Mouse (Mus musculus) heart, embryonic 11.5 days (tissue): Measurements from ENCODE around the gene Glipr1l2. TPM values are rescaled to one million over a fixed set of nuclear protein-coding genes. Genes with fewer than 3 reads are reported as not detected.
"Not testable (repeated sequence)": the region's sequence is repeated elsewhere in the genome, so short reads cannot be mapped to it uniquely, and the experiment has no call there.

ENCODE experiments used
- ATAC-seq: fragments of 200-750 bp; cut with Nextera tagmentation; replicated peaks from 2 replicates; pipeline ENCODE4 v1.8.0; 2017; ENCODE audit warnings: moderate library complexity; ENCODE audit not compliant: insufficient number of reproducible peaks, low FRiP score, low TSS enrichment
- H3K27ac ChIP-seq: fragments of 300-500 bp; sonication (generic); 2 replicates; pipeline ENCODE4 v1.5.1; 2014; ENCODE audit warnings: mild to moderate bottlenecking, low read depth, low read length
- H3K27me3 ChIP-seq: fragments of 300-500 bp; sonication (generic); 2 replicates; pipeline ENCODE4 v1.6.1; 2014; ENCODE audit warnings: mild to moderate bottlenecking, low read length, mixed read lengths; ENCODE audit not compliant: control insufficient read depth, insufficient read depth
- H3K36me3 ChIP-seq: fragments of 300-500 bp; sonication (generic); 2 replicates; pipeline ENCODE4 v1.6.1; 2014; ENCODE audit warnings: mild to moderate bottlenecking, low read length, moderate library complexity, mixed read lengths; ENCODE audit not compliant: control insufficient read depth, insufficient read depth
- H3K4me1 ChIP-seq: fragments of 300-500 bp; sonication (generic); 2 replicates; pipeline ENCODE4 v1.6.1; 2014; ENCODE audit warnings: low read length; ENCODE audit not compliant: control insufficient read depth, insufficient read depth
- H3K4me2 ChIP-seq: fragments of 300-500 bp; sonication (generic); 2 replicates; pipeline ENCODE4 v1.6.1; 2014; ENCODE audit warnings: mild to moderate bottlenecking, moderate library complexity
- H3K4me3 ChIP-seq: fragments of 300-500 bp; sonication (generic); 2 replicates; pipeline ENCODE4 v1.5.1; 2014; ENCODE audit warnings: low read depth, low read length
- H3K9ac ChIP-seq: fragments of 300-500 bp; sonication (generic); 2 replicates; pipeline ENCODE4 v1.6.1; 2014; ENCODE audit warnings: mild to moderate bottlenecking, low read depth, low read length, moderate library complexity
- H3K9me3 ChIP-seq: fragments of 300-500 bp; sonication (generic); replicated peaks from 2 replicates; pipeline ENCODE4 v1.6.1; 2016; ENCODE audit warnings: low read length; ENCODE audit not compliant: control insufficient read depth
- WGBS: fragments of 180-500 bp; shearing (Covaris S2); extraction: QIAGEN DNeasy Blood & Tissue Kit; methylation state at CpG from one replicate; pipeline ENCODE4 v1.1.7; 2014; ENCODE audit not compliant: insufficient replicate concordance; 5-methylcytosine and 5-hydroxymethylcytosine counted together
- polyA plus RNA-seq: library from polyadenylated mRNA; unstranded; fragments of >200 nt; fragmentation: Nextera tagmentation; extraction: Ambion mirVana; gene quantifications from 2 replicates; pipeline ENCODE4 v1.2.1, GENCODE M21; 2014

Glipr1l2 gene
- polyA plus RNA-seq, result not detected in 2 replicates

DNA sequence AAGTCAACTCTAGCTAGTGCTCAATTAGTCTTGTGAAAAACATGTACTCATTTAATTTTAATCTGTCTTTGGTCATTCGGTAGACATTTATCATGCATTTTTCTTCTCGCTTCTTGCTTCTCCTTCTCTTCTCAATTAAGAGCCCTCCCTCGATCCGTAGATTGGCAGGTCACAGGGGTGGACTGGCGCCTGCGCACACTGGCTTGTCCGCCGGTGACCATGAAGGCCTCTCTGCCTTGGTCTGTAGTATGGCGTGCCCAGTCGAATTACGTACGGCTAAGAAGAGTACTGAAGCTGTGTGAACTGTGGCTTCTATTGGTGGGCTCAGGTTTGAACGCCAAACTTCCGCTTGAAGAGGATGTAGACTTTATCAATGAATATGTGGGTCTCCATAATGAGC, at the start of gene Glipr1l2:
TSS of gene Glipr1l2 (plus strand) at position 198 of the 400 bp plus-strand sequence.
- 92% methylated on average over 14 of the region's 14 CpGs for WGBS
- Histone ChIP-seq H3K4me2 (no peak within 1 kb of the TSS), H3K4me1 (no peaks in the 10 kb centered on the region), H3K36me3 (no peaks in the 10 kb centered on the region), H3K4me3 (no peak within 1 kb of the TSS), H3K9me3 (no peaks in the 10 kb centered on the region), H3K27ac (no peak within 1 kb of the TSS), H3K9ac (no peak within 1 kb of the TSS), H3K27me3 (no peaks in the 10 kb centered on the region)
- ATAC-seq, result no peak

- H3K9ac ChIP-seq, ATAC-seq, H3K4me1 ChIP-seq, H3K27me3 ChIP-seq, H3K9me3 ChIP-seq, H3K36me3 ChIP-seq, H3K4me2 ChIP-seq, H3K27ac ChIP-seq, H3K4me3 ChIP-seq: not testable (repeated sequence)
- WGBS, result 73% methylated on average over 9 of the region's 9 CpGs
Observed at GRCm38 (mm10) chr10:112043523-112043922, 39.6 kb upstream of the Glipr1l2 start.

GRCm38 (mm10) chr10:112044283-112044682, 38.9 kb upstream of the Glipr1l2 start:
- not testable (repeated sequence) for H3K4me2 ChIP-seq, H3K9ac ChIP-seq, H3K36me3 ChIP-seq, ATAC-seq, H3K9me3 ChIP-seq, H3K27me3 ChIP-seq, H3K4me1 ChIP-seq, H3K27ac ChIP-seq, H3K4me3 ChIP-seq
- WGBS, result 55% methylated on average over 14 of the region's 14 CpGs

- Histone ChIP-seq H3K9ac (no peak overlapping the region), H3K4me2 (no peak overlapping the region), H3K36me3 (no peaks in the 10 kb centered on the region), H3K27me3 (no peaks in the 10 kb centered on the region), H3K9me3 (no peaks in the 10 kb centered on the region), H3K4me3 (no peak overlapping the region), H3K27ac (no peak overlapping the region), H3K4me1 (no peaks in the 10 kb centered on the region)
- ATAC-seq, result no peak
Observed at GRCm38 (mm10) chr10:112051220-112051619, 31.9 kb upstream of the Glipr1l2 start.

DNA sequence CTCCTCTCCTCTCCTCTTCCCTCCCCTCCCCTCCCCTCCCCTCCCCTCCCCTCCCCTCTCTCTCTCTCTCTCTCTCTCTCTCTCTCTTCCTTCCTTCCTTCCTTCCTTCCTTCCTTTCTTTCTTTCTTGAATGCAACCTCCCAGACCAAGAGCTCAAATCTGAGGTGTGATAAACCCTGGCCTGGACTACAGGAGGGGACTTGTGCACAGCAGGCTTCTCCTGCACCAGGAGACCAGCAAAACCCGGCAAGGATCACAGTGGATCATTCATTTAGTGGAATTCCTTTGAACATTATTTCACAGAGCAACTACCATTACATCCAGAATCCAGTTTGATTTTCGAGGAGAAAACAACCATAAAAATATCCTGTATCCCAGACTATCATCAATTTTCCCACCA, 31.2 kb upstream of the Glipr1l2 start:
- H3K27me3 ChIP-seq, H3K27ac ChIP-seq, ATAC-seq, H3K36me3 ChIP-seq, H3K4me1 ChIP-seq, H3K9me3 ChIP-seq, H3K4me2 ChIP-seq, H3K9ac ChIP-seq, H3K4me3 ChIP-seq: not testable (repeated sequence)
- WGBS, result 65% methylated on average over 2 of the region's 2 CpGs

- 0 out of 2 replicates have a peak, but pooled peaks have one; percentile 55 for ATAC-seq
- H3K9me3 ChIP-seq, result no peaks in the 10 kb centered on the region
- H3K9ac ChIP-seq, result no peak within 1 kb of the TSS
- H3K27me3 ChIP-seq, result no peaks in the 10 kb centered on the region
- H3K4me2 ChIP-seq, result no peak within 1 kb of the TSS
- no peaks in the 10 kb centered on the region for H3K4me1 ChIP-seq
- H3K27ac ChIP-seq, result no peak within 1 kb of the TSS
- no peaks in the 10 kb centered on the region for H3K36me3 ChIP-seq
- no peak within 1 kb of the TSS for H3K4me3 ChIP-seq
- WGBS, result 55% methylated on average over 14 of the region's 14 CpGs
Observed at GRCm38 (mm10) chr10:112059702-112060582, 23.2 kb upstream of the Glipr1l2 start, which contains the start of gene Glipr1l1. TSS of gene Glipr1l1 (plus strand) at chr10:112060189.

DNA sequence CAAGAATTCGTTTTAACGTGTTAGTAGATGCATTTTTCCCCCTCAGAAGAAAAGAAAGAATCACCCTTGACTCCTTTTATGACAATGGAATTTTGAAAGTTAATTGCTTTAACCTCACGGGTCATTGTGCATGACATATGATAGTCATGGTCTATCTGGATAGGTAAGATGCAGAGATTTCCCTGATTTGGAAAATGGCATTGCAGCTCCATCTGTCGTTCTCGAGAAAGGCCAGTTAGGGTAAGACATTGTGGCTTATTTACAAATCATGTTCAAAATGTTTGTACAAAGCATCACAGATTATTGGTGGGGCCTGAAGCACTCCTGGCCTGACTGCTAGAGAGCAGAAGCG, 22.6 kb upstream of the Glipr1l2 start:
- H3K36me3 ChIP-seq, H3K9ac ChIP-seq, ATAC-seq, H3K9me3 ChIP-seq, H3K4me1 ChIP-seq, H3K4me2 ChIP-seq, H3K4me3 ChIP-seq, H3K27ac ChIP-seq, H3K27me3 ChIP-seq: not testable (repeated sequence)
- WGBS, result 81% methylated on average over 6 of the region's 6 CpGs

DNA sequence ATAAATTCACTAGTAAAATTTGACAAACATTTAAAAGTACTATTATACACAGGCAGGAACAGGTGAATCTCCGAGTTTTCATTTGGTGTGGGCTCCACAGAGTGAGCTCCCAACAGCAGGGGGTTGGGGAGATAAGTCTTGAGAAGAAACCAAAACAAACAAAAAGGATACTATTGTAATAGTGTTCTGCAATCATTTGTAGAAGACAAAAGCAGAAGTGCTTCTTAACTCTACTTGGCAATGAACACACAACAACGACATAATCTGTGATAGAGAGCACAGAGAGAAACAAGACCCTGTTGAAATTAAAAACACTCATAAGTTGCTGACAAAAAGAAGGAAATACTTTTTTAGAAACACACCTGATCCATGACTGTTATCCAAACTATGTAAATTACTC, 3.1 kb upstream of the Glipr1l2 start:
- no peak overlapping the region for H3K4me3 ChIP-seq
- no peaks in the 10 kb centered on the region for H3K27me3 ChIP-seq
- H3K36me3 ChIP-seq, result no peaks in the 10 kb centered on the region
- no peaks in the 10 kb centered on the region for H3K9me3 ChIP-seq
- no peak overlapping the region for H3K27ac ChIP-seq
- 40% methylated on average over 2 of the region's 2 CpGs for WGBS
- no peak overlapping the region for H3K9ac ChIP-seq
- H3K4me2 ChIP-seq, result no peak overlapping the region
- no peaks in the 10 kb centered on the region for H3K4me1 ChIP-seq
- no peak for ATAC-seq

DNA sequence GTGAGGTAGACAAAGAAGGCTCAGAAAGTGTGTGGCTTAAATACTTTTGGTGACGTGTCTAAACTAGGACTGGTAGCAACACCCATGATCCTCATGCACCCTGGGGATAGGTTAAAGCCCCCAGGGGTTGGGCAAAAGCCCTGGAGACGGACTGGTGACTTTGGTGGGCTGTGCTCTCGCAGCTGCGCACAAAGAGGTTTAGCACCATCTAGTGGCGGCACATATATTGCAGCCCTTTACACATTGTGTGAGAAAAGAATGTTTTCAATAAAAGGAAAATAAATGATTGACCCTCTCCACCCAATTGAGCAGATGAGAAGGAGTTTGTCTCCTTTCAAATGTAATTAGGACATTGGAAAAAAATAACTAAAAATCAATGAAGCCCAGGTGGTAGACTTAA, 22.6 kb downstream of the Glipr1l2 start:
- WGBS, result 6% methylated on average over 5 of the region's 5 CpGs
- H3K27ac ChIP-seq, H3K4me1 ChIP-seq, H3K27me3 ChIP-seq, H3K9me3 ChIP-seq, H3K4me3 ChIP-seq, H3K36me3 ChIP-seq, H3K9ac ChIP-seq, ATAC-seq, H3K4me2 ChIP-seq: not testable (repeated sequence)
